Mouse (Mus musculus) MEL (cell line): ENCODE data around the gene Pla1a. TPM values are rescaled to one million over a fixed set of nuclear protein-coding genes. Genes with fewer than 3 reads are reported as not detected.

Source experiments
- DNase-seq: peaks from one replicate; pipeline ENCODE4 v3.0.0; 2011; ENCODE audit warnings: low read depth, low spot score
- H3K27ac ChIP-seq: 2 replicates; pipeline ENCODE4 v1.5.1; 2012; ENCODE audit warnings: low read depth, mild to moderate bottlenecking, control low read depth, low read length, moderate library complexity; ENCODE audit not compliant: control insufficient read depth
- H3K27me3 ChIP-seq, 2 experiments: fragments of 150-350 bp in 1 of 2; sonication (generic) in 1 of 2; 2 replicates each; pipeline ENCODE4 v1.6.1; 2012; ENCODE audit warnings: low read length in 2 of 2, mild to moderate bottlenecking in 2 of 2, improper control_type of control experiment in 1 of 2, moderate library complexity in 1 of 2; ENCODE audit not compliant: insufficient read depth in 2 of 2, control insufficient read depth in 1 of 2
- H3K36me3 ChIP-seq, 2 experiments: 2 replicates each; pipeline ENCODE4 v1.6.1; 2012 to 2014; ENCODE audit warnings: low read length in 2 of 2, improper control_type of control experiment in 1 of 2, inconsistent platforms in 1 of 2, mild to moderate bottlenecking in 1 of 2; ENCODE audit not compliant: insufficient read depth in 2 of 2, control insufficient read depth in 1 of 2
- H3K4me1 ChIP-seq, 2 experiments: fragments of 150-350 bp in 1 of 2; sonication (generic) in 1 of 2; 2 replicates each; pipeline ENCODE4 v1.6.1; 2012; ENCODE audit warnings: low read length in 2 of 2, improper control_type of control experiment in 1 of 2, mild to moderate bottlenecking in 1 of 2; ENCODE audit not compliant: insufficient read depth in 2 of 2, control insufficient read depth in 1 of 2
- H3K4me3 ChIP-seq, 2 experiments: fragments of 150-350 bp in 1 of 2; sonication (generic) in 1 of 2; 2 replicates each; pipeline ENCODE4 v1.5.1; 2012; ENCODE audit warnings: low read depth in 2 of 2, low read length in 2 of 2, mild to moderate bottlenecking in 2 of 2, moderate library complexity in 2 of 2, control low read depth in 1 of 2, improper control_type of control experiment in 1 of 2; ENCODE audit not compliant: control insufficient read depth in 1 of 2, insufficient read depth in 1 of 2
- H3K79me2 ChIP-seq: 2 replicates; pipeline ENCODE4 v1.6.1; 2012; ENCODE audit warnings: mild to moderate bottlenecking, low read length, moderate library complexity; ENCODE audit not compliant: control insufficient read depth, poor library complexity, insufficient read depth
- H3K9ac ChIP-seq: 2 replicates; pipeline ENCODE4 v1.6.1; 2012; ENCODE audit warnings: low read depth, mild to moderate bottlenecking, control low read depth, low read length, moderate library complexity; ENCODE audit not compliant: control insufficient read depth, poor library complexity, severe bottlenecking
- H3K9me3 ChIP-seq: fragments of 150-350 bp; sonication (generic); replicated peaks from 2 replicates; pipeline ENCODE4 v1.6.1; 2012; ENCODE audit warnings: mild to moderate bottlenecking, low read length, improper control_type of control experiment, moderate library complexity; ENCODE audit not compliant: insufficient read depth
- BHLHE40 ChIP-seq: IDR thresholded peaks from 2 replicates; pipeline ENCODE4 v1.6.1; 2012; ENCODE audit warnings: low read depth, mild to moderate bottlenecking, inconsistent platforms, low read length, improper control_type of control experiment, borderline replicate concordance
- CHD1 ChIP-seq: IDR thresholded peaks from 2 replicates; pipeline ENCODE4 v1.6.1; 2012; ENCODE audit warnings: low read depth, mild to moderate bottlenecking, inconsistent platforms, low read length, improper control_type of control experiment
- CTCF ChIP-seq, 3 experiments: IDR thresholded peaks in 2 of 3; conservative IDR thresholded peaks in 1 of 3; 2 replicates each; pipeline ENCODE4 v1.5.1; 2011 to 2012; ENCODE audit warnings: low read length in 3 of 3, low read depth in 2 of 3, mild to moderate bottlenecking in 2 of 3, improper control_type of control experiment in 1 of 3, inconsistent platforms in 1 of 3, mixed read lengths in 1 of 3, moderate library complexity in 1 of 3; ENCODE audit not compliant: control insufficient read depth in 1 of 3, insufficient read depth in 1 of 3, poor library complexity in 1 of 3, severe bottlenecking in 1 of 3
- E2F4 ChIP-seq: IDR thresholded peaks from 2 replicates; pipeline ENCODE4 v1.6.1; 2011; ENCODE audit warnings: low read depth, low read length, improper control_type of control experiment, borderline replicate concordance
- ELF1 ChIP-seq: IDR thresholded peaks from 2 replicates; pipeline ENCODE4 v1.6.1; 2014; ENCODE audit warnings: low read depth, mild to moderate bottlenecking, inconsistent platforms, low read length, improper control_type of control experiment, moderate library complexity
- EP300 ChIP-seq, 2 experiments: IDR thresholded peaks; 2 replicates each; pipeline ENCODE4 v1.6.1; 2011; ENCODE audit warnings: improper control_type of control experiment in 2 of 2, low read length in 2 of 2, low read depth in 1 of 2, mild to moderate bottlenecking in 1 of 2
- ETS1 ChIP-seq: IDR thresholded peaks from 2 replicates; pipeline ENCODE4 v1.6.1; 2012; ENCODE audit warnings: low read depth, mild to moderate bottlenecking, inconsistent platforms, low read length, improper control_type of control experiment, moderate library complexity
- GATA1 ChIP-seq: IDR thresholded peaks from 2 replicates; pipeline ENCODE4 v1.6.1; 2011; ENCODE audit warnings: low read depth, low read length, improper control_type of control experiment
- HCFC1 ChIP-seq: IDR thresholded peaks from 2 replicates; pipeline ENCODE4 v1.6.1; 2012; ENCODE audit warnings: low read depth, mild to moderate bottlenecking, inconsistent platforms, low read length, improper control_type of control experiment, moderate library complexity
- JUND ChIP-seq: IDR thresholded peaks from 2 replicates; pipeline ENCODE4 v1.6.1; 2011; ENCODE audit warnings: low read depth, mild to moderate bottlenecking, improper control_type of control experiment, low read length
- KAT2A ChIP-seq: conservative IDR thresholded peaks from 2 replicates; pipeline ENCODE4 v1.6.1; 2012; ENCODE audit warnings: low read depth, low read length, improper control_type of control experiment, inconsistent platforms
- MAFK ChIP-seq: IDR thresholded peaks from 2 replicates; pipeline ENCODE4 v1.6.1; 2011; ENCODE audit warnings: low read depth, mild to moderate bottlenecking, low read length, improper control_type of control experiment, borderline replicate concordance
- MAZ ChIP-seq: IDR thresholded peaks from 2 replicates; pipeline ENCODE4 v1.6.1; 2012; ENCODE audit warnings: low read depth, mild to moderate bottlenecking, inconsistent platforms, low read length, improper control_type of control experiment
- MEF2A ChIP-seq: IDR thresholded peaks from 2 replicates; pipeline ENCODE4 v1.6.1; 2014; ENCODE audit warnings: low read depth, mild to moderate bottlenecking, inconsistent platforms, low read length, improper control_type of control experiment; ENCODE audit not compliant: poor library complexity, insufficient replicate concordance, severe bottlenecking; ENCODE audit errors: extremely low read depth
- MYB ChIP-seq: IDR thresholded peaks from 2 replicates; pipeline ENCODE4 v1.6.1; 2011; ENCODE audit warnings: mild to moderate bottlenecking, low read depth, low read length, improper control_type of control experiment
- MYC ChIP-seq: IDR thresholded peaks from 2 replicates; pipeline ENCODE4 v1.6.1; 2011; ENCODE audit warnings: low read depth, mild to moderate bottlenecking, low read length, improper control_type of control experiment, moderate library complexity
- NELFE ChIP-seq: IDR thresholded peaks from 2 replicates; pipeline ENCODE4 v1.6.1; 2011; ENCODE audit warnings: low read depth, low read length, improper control_type of control experiment
- NRF1 ChIP-seq: IDR thresholded peaks from 2 replicates; pipeline ENCODE4 v1.6.1; 2014; ENCODE audit warnings: low read depth, mild to moderate bottlenecking, inconsistent platforms, low read length, improper control_type of control experiment, moderate library complexity; ENCODE audit not compliant: poor library complexity, insufficient read depth, severe bottlenecking
- POLR2A ChIP-seq, 2 experiments: IDR thresholded peaks; 2 replicates each; pipeline ENCODE4 v1.6.1; 2011 to 2012; ENCODE audit warnings: low read length in 2 of 2, mild to moderate bottlenecking in 2 of 2, control low read depth in 1 of 2, improper control_type of control experiment in 1 of 2, low read depth in 1 of 2, moderate library complexity in 1 of 2; ENCODE audit not compliant: control insufficient read depth in 1 of 2, insufficient read depth in 1 of 2, poor library complexity in 1 of 2
- POLR2AphosphoS2 ChIP-seq: IDR thresholded peaks from 2 replicates; pipeline ENCODE4 v1.6.1; 2011; ENCODE audit warnings: low read length, improper control_type of control experiment
- POLR2AphosphoS5 ChIP-seq: IDR thresholded peaks from 2 replicates; pipeline ENCODE4 v1.6.1; 2012; ENCODE audit warnings: low read depth, borderline replicate concordance, mild to moderate bottlenecking, inconsistent platforms, low read length, moderate library complexity, mixed read lengths
- RAD21 ChIP-seq: IDR thresholded peaks from 2 replicates; pipeline ENCODE4 v1.6.1; 2011; ENCODE audit warnings: mild to moderate bottlenecking, low read depth, low read length, improper control_type of control experiment
- RCOR1 ChIP-seq: IDR thresholded peaks from 2 replicates; pipeline ENCODE4 v1.6.1; 2012; ENCODE audit warnings: low read depth, mild to moderate bottlenecking, inconsistent platforms, low read length, improper control_type of control experiment
- SIN3A ChIP-seq: IDR thresholded peaks from 2 replicates; pipeline ENCODE4 v1.6.1; 2012; ENCODE audit warnings: low read length, improper control_type of control experiment, inconsistent platforms
- SMC3 ChIP-seq: IDR thresholded peaks from 2 replicates; pipeline ENCODE4 v1.6.1; 2011; ENCODE audit warnings: low read depth, low read length, improper control_type of control experiment
- TAL1 ChIP-seq: IDR thresholded peaks from 2 replicates; pipeline ENCODE4 v1.6.1; 2012; ENCODE audit warnings: mild to moderate bottlenecking, inconsistent platforms, low read length, moderate library complexity, mixed read lengths
- TBP ChIP-seq: IDR thresholded peaks from 2 replicates; pipeline ENCODE4 v1.8.0; 2011; ENCODE audit warnings: low read depth, low read length, improper control_type of control experiment
- TCF12 ChIP-seq: IDR thresholded peaks from 2 replicates; pipeline ENCODE4 v1.6.1; 2014; ENCODE audit warnings: low read depth, mild to moderate bottlenecking, inconsistent platforms, low read length, improper control_type of control experiment, moderate library complexity
- USF1 ChIP-seq: IDR thresholded peaks from 2 replicates; pipeline ENCODE4 v1.6.1; 2014; ENCODE audit warnings: low read depth, mild to moderate bottlenecking, inconsistent platforms, low read length, improper control_type of control experiment, moderate library complexity
- ZC3H11A ChIP-seq: IDR thresholded peaks from 2 replicates; pipeline ENCODE4 v1.6.1; 2012; ENCODE audit warnings: low read depth, mild to moderate bottlenecking, inconsistent platforms, low read length, improper control_type of control experiment
- ZKSCAN1 ChIP-seq: IDR thresholded peaks from 2 replicates; pipeline ENCODE4 v1.6.1; 2012; ENCODE audit warnings: low read depth, mild to moderate bottlenecking, inconsistent platforms, low read length, improper control_type of control experiment, moderate library complexity
- ZMIZ1 ChIP-seq: IDR thresholded peaks from 2 replicates; pipeline ENCODE4 v1.6.1; 2012; ENCODE audit warnings: low read depth, mild to moderate bottlenecking, inconsistent platforms, low read length, improper control_type of control experiment, moderate library complexity
- polyA plus RNA-seq, 2 experiments: library from polyadenylated mRNA; stranded (reverse) in 1 of 2; unstranded in 1 of 2; fragments of >175 nt in 1 of 2; fragments of >200 nt in 1 of 2; gene quantifications; 2 replicates each; pipeline versions ENCODE4 v1.2.1 to v1.2.4; 2012; ENCODE audit warnings: low replicate concordance in 2 of 2, low read depth in 1 of 2; ENCODE audit not compliant: insufficient read length in 2 of 2, insufficient read depth in 1 of 2, missing spikeins in 1 of 2
- total RNA-seq: library from RNA; depleted of rRNA; stranded (reverse); fragments of 300-350 nt; gene quantifications from 2 replicates; pipeline ENCODE4 v1.2.3, GENCODE M21; 2012

Gene Pla1a
- total and polyA plus RNA-seq, 3 experiments, result 0.04 TPM; not detected in 2

- TF ChIP-seq NRF1 (no peak), ETS1 (peak; percentile 70), NELFE (no peak), SMC3 (no peak), RCOR1 (no peak; the same call in 1 of the 2 replicates), TCF12 (peak; percentile 84)
- TF ChIP-seq, all 39 proteins: peak for 6
These were observed 57.8 kb downstream of the Pla1a start (continued) for GRCm38 (mm10) chr16:38375182-38375581.

- DNase-seq, result peak; percentile 95
- Histone ChIP-seq H3K79me2 (peaks cover 25% of the 10 kb centered on the region), H3K27ac (peak overlapping the region; percentile 100), H3K4me3 (peak overlapping the region; percentile 56 to 60), H3K36me3 (peaks cover 3 to 40% of the 10 kb centered on the region in 2 experiments; a peak in 3 of 4 replicates), H3K9ac (peak overlapping the region; percentile 80), H3K9me3 (no peaks in the 10 kb centered on the region), H3K4me1 (peaks cover 25 to 51% of the 10 kb centered on the region in 2 experiments), H3K27me3 (no peaks in the 10 kb centered on the region)
- TF ChIP-seq TCF12 (peak; percentile 34; the same call in 1 of the 2 replicates), SIN3A (peak; percentile 70; the same call in 1 of the 2 replicates), EP300 (IDR thresholded peaks at IDR 0.05; ENCODE audit: low read depth in 1 of 2, low read length in 2 of 2) (0 out of 4 replicates have a peak, but pooled peaks of 1 of the 2 experiments have one; percentile 7), POLR2AphosphoS5 (no peak), ELF1 (no peak), KAT2A (no peak), HCFC1 (no peak), CHD1 (no peak), TAL1 (no peak), SMC3 (no peak; the same call in 1 of the 2 replicates), BHLHE40 (no peak), RAD21 (no peak), NELFE (peak; percentile 65), MYC (no peak; the same call in 1 of the 2 replicates), JUND (no peak), NRF1 (no peak), USF1 (no peak), POLR2A (IDR thresholded peaks at IDR 0.05; ENCODE audit: control insufficient read depth in 1 of 2, insufficient read depth in 1 of 2, low read depth in 1 of 2, low read length in 2 of 2, poor library complexity in 1 of 2) (peak in 1 of 2 experiments; percentile 68; a peak in 2 of 4 replicates), RCOR1 (peak; percentile 15; the same call in 1 of the 2 replicates), ZMIZ1 (peak; percentile 83), TBP (peak; percentile 83), GATA1 (0 out of 2 replicates have a peak, but pooled peaks have one; percentile 2), MYB (no peak), E2F4 (no peak), MEF2A (no peak), CTCF (IDR thresholded peaks at IDR 0.05 in 2 of 3, conservative IDR thresholded peaks at IDR 0.05 in 1 of 3; ENCODE audit: control insufficient read depth in 1 of 3, insufficient read depth in 1 of 3, low read depth in 2 of 3, low read length in 3 of 3, poor library complexity in 1 of 3, severe bottlenecking in 1 of 3) (no peak), MAFK (no peak), ZKSCAN1 (no peak), ZC3H11A (no peak), POLR2AphosphoS2 (peak; percentile 85), MAZ (no peak)
These were observed 58.4 kb downstream of the Pla1a start for GRCm38 (mm10) chr16:38374379-38375140.
